Mouse (Mus musculus): ENCODE measurements around the gene Prim2.

- TF ChIP-seq CTCF (IDR thresholded peaks at IDR 0.05; ENCODE audit: low read depth), result no peak
- no peak for TF ChIP-seq EP300 (IDR thresholded peaks at IDR 0.05; ENCODE audit: low read depth)
These were observed 11.3 kb upstream of the Prim2 start for GRCm38 (mm10) chr1:33680890-33681289.

Measured in liver, postnatal 0 days (tissue).